Mouse (Mus musculus) 3T3-L1 (cell line): ENCODE data around the gene Cda.
"Not testable (repeated sequence)": the region's sequence is repeated elsewhere in the genome, so short reads cannot be mapped to it uniquely, and the experiment has no call there.

ENCODE experiments used
- DNase-seq: peaks from one replicate; pipeline ENCODE4 v3.0.0-alpha.2; 2015; ENCODE audit warnings: low read depth, low spot score

The Cda gene

GRCm38 (mm10) chr4:138335648-138336047, 32.1 kb downstream of the Cda start:
- DNase-seq, result no peak

DNA sequence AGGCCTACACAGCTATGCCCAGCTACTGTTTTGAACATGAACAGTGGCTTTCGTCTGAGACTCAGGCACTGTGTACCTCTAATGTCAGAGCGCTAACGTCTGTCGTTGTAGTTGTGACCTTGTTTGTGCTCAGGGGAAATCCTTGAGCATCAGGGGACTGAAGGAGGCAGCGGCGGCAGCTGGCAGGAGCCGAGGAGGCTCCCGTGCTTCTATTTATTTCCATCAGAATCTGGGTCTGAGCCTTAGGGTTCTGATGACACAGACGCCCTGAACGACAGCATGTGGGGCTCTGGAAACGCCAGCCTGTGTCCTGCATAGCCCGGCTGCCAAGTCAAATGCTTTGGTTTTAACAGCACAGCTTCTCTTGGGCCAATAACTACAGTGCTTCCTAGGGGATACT, 32.8 kb downstream of the Cda start:
- DNase-seq, result no peak

- DNase-seq, result no peak
These were observed 34.7 kb downstream of the Cda start for GRCm38 (mm10) chr4:138333135-138333534.

- DNase-seq, result peak; percentile 13
These were observed 36.1 kb downstream of the Cda start for GRCm38 (mm10) chr4:138331647-138332046.

DNA sequence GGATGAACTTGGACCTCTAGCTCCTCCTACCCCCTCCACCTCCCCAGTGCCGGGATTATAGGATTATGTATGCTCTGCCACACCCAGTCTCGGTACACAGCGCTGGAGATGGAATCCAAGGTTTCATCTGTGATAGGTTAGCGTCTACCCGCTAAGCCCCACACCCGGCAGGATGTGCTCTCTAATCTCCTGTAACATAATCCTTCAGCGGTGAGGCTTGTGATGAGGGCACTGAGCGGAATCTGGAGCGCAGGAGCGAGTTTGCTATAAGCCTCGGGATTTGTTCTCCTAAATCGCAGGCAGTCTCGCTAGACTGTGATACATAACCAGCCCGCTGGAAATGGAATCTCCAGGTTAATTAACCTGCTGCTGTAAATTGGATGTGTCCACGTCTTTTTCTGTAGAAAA, 37.5 kb downstream of the Cda start:
- no peak for DNase-seq

- no peak for DNase-seq
These were observed 39.8 kb downstream of the Cda start for GRCm38 (mm10) chr4:138327891-138328470.

DNA sequence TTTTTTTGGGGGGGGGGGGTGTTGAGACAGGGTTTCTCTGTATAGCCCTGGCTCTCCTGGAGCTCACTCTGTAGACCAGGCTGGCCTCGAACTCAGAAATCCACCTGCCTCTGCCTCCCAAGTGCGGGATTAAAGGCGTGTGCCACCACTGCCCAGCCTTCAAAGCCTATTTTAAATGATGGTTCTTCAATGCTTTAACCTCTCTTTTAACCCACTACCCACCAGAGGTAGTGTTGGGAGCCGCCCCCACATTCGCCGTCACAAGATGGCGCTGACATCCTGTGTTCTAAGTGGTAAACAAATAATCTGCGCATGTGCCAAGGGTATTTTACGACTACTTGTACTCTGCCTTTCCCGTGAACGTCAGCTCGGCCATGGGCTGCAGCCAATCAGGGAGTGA, 40.6 kb downstream of the Cda start:
- DNase-seq, result not testable (repeated sequence)

- DNase-seq, result peak; percentile 71
These were observed 41.6 kb downstream of the Cda start, which contains the start of gene Pink1 for GRCm38 (mm10) chr4:138326077-138326695. Pink1 (minus strand) TSS chr4:138326307.

- DNase-seq, result peak; percentile 91
These were observed 42.2 kb downstream of the Cda start for GRCm38 (mm10) chr4:138325466-138326076.

DNA sequence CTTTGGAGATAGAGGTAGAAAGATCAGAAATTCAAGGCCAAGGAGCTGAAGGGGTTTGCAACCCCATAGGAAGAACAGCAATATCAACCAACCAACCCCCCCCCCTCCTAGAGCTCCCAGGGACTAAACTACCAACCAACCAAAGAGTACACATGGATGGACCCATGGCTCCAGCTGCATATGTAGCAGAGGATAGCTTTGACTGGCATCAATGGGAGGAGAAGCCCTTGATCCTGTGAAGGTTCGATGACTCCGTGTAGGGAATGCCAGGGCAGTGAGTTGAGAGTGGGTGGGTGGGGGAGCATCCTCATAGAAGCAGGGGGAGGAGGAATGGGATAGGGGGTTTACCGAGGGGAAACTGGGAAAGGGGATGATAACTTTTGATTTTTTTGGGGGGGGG, 43.3 kb downstream of the Cda start:
- no peak for DNase-seq

- DNase-seq, result no peak
These were observed 44.0 kb downstream of the Cda start for GRCm38 (mm10) chr4:138323753-138324152.

GRCm38 (mm10) chr4:138322692-138323091, 45.1 kb downstream of the Cda start:
- no peak for DNase-seq

GRCm38 (mm10) chr4:138321488-138321887, 46.3 kb downstream of the Cda start:
- no peak for DNase-seq

GRCm38 (mm10) chr4:138320711-138321110, 47.1 kb downstream of the Cda start:
- DNase-seq, result no peak

DNA sequence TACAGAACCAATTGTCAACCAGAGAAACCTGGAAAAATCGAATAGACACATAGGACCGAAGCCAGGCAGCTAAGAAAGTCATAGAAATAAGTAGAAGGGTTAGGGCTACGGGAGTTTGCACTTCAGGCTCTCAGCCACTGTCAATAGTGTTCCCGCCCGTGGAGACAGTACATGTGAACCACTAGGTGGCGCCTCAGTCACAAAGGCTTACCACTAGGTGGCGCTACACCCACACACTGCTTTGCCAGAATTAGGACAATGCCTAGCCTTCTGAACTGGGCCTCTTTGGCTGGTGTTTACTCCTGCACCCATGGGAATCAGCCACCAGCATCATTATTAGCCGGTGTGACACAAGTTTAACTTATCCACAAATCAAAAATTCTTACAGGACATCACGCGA, 48.3 kb downstream of the Cda start:
- peak; percentile 90 for DNase-seq

- peak; percentile 66 for DNase-seq
These were observed 49.1 kb downstream of the Cda start for GRCm38 (mm10) chr4:138318509-138319266.

DNA sequence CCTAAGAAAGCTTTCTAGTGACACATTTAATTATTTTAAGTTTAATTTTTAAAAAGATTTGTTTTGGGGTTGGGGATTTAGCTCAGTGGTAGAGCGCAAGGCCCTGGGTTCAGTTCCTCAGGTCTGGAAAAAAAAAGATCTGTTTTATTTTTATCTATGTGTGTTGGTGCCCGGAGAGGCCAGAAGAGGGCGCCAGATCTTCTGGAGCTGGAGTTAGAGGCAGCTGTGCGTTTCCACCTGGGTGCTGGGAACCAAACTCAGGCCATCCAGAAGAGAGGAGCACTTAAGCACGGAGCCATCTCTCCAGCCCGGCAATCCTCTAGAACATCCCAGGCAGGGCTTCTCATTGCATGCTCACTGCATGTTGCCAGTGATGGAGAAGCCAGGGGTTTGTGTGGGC, 51.4 kb downstream of the Cda start:
- no peak for DNase-seq

GRCm38 (mm10) chr4:138315781-138316180, 52.0 kb downstream of the Cda start:
- peak; percentile 38 for DNase-seq

- DNase-seq, result no peak
These were observed 54.0 kb downstream of the Cda start for GRCm38 (mm10) chr4:138313795-138314194.

- no peak for DNase-seq
These were observed 54.8 kb downstream of the Cda start for GRCm38 (mm10) chr4:138313021-138313420.

GRCm38 (mm10) chr4:138312105-138312504, 55.7 kb downstream of the Cda start:
- no peak for DNase-seq

- no peak for DNase-seq
These were observed 56.2 kb downstream of the Cda start for GRCm38 (mm10) chr4:138311595-138311994.
